Mouse (Mus musculus) brain, embryonic 18.5 days (tissue): ENCODE measurements at regions not wholly inside any gene's neighbourhood (a gene's known extent, or its start where the extent isn't known, plus 50 kb on each side); places are given as distances from the start of the nearest gene placed in this dataset.

Experiments used
- DNase-seq: peaks from one replicate; pipeline ENCODE4 v3.0.0-alpha.2; 2012; ENCODE audit warnings: low read depth, low spot score

GRCm38 (mm10) chr1:73348476-73348875 lies 332.8 kb upstream of the Tnp1 start:
- no peak for DNase-seq

GRCm38 (mm10) chr1:73344587-73344986 lies 328.9 kb upstream of the Tnp1 start:
- no peak for DNase-seq

- no peak for DNase-seq
Observed at GRCm38 (mm10) chr1:73341911-73342310, 326.2 kb upstream of the Tnp1 start.

- DNase-seq = no peak
Observed at GRCm38 (mm10) chr1:73337401-73337800, 321.7 kb upstream of the Tnp1 start.

- no peak for DNase-seq
Observed at GRCm38 (mm10) chr1:73309556-73309955, 293.8 kb upstream of the Tnp1 start.

GRCm38 (mm10) chr1:73308420-73308819 lies 292.7 kb upstream of the Tnp1 start:
- no peak for DNase-seq

- no peak for DNase-seq
Observed at GRCm38 (mm10) chr1:73307194-73307593, 291.5 kb upstream of the Tnp1 start.

- no peak for DNase-seq
Observed at GRCm38 (mm10) chr1:73299978-73300688, 284.4 kb upstream of the Tnp1 start.

GRCm38 (mm10) chr1:73285342-73285741 lies 269.6 kb upstream of the Tnp1 start:
- no peak for DNase-seq

- DNase-seq = no peak
Observed at GRCm38 (mm10) chr1:73274480-73274879, 258.8 kb upstream of the Tnp1 start.

GRCm38 (mm10) chr1:73270787-73271391 lies 255.2 kb upstream of the Tnp1 start:
- no peak for DNase-seq

GRCm38 (mm10) chr1:73269051-73269755 lies 253.5 kb upstream of the Tnp1 start:
- DNase-seq = no peak

- DNase-seq = no peak
Observed at GRCm38 (mm10) chr1:73265009-73265408, 249.3 kb upstream of the Tnp1 start.

- DNase-seq = no peak
Observed at GRCm38 (mm10) chr1:73264245-73264644, 248.5 kb upstream of the Tnp1 start.

GRCm38 (mm10) chr1:73259525-73260098 lies 243.9 kb upstream of the Tnp1 start:
- no peak for DNase-seq

GRCm38 (mm10) chr1:73257263-73257662 lies 241.6 kb upstream of the Tnp1 start:
- DNase-seq = no peak

- DNase-seq = no peak
Observed at GRCm38 (mm10) chr1:73251911-73252356, 236.2 kb upstream of the Tnp1 start.

- DNase-seq = no peak
Observed at GRCm38 (mm10) chr1:73244016-73244415, 228.3 kb upstream of the Tnp1 start.

GRCm38 (mm10) chr1:73242290-73242689 lies 226.6 kb upstream of the Tnp1 start:
- no peak for DNase-seq

- DNase-seq = no peak
Observed at GRCm38 (mm10) chr1:73236867-73237266, 221.2 kb upstream of the Tnp1 start.

- DNase-seq = no peak
Observed at GRCm38 (mm10) chr1:73233636-73234035, 217.9 kb upstream of the Tnp1 start.

GRCm38 (mm10) chr1:73233041-73233440 lies 217.3 kb upstream of the Tnp1 start:
- no peak for DNase-seq
